Mouse (Mus musculus) intestine, embryonic 16.5 days (tissue): Measurements from ENCODE around the gene Spryd3. TPM values are rescaled to one million over a fixed set of nuclear protein-coding genes. Genes with fewer than 3 reads are reported as not detected.

Experiments
- ATAC-seq: fragments of 200-750 bp; cut with Nextera tagmentation; 2 replicates; pipeline ENCODE4 v1.8.0; 2017; ENCODE audit warnings: moderate TSS enrichment, moderate library complexity
- H3K27ac ChIP-seq: fragments of 300-500 bp; sonication (generic); 2 replicates; pipeline ENCODE4 v1.5.1; 2014; ENCODE audit warnings: mild to moderate bottlenecking, low read length
- H3K27me3 ChIP-seq: fragments of 300-500 bp; sonication (generic); replicated peaks from 2 replicates; pipeline ENCODE4 v1.6.1; 2014; ENCODE audit warnings: low read length, control low read depth, mixed read lengths; ENCODE audit not compliant: control insufficient read depth, insufficient read depth
- H3K36me3 ChIP-seq: fragments of 300-500 bp; sonication (generic); 2 replicates; pipeline ENCODE4 v1.6.1; 2014; ENCODE audit warnings: low read length, control low read depth; ENCODE audit not compliant: control insufficient read depth, insufficient read depth
- H3K4me1 ChIP-seq: fragments of 300-500 bp; sonication (generic); 2 replicates; pipeline ENCODE4 v1.6.1; 2014; ENCODE audit warnings: low read length, control low read depth, mixed read lengths; ENCODE audit not compliant: control insufficient read depth, insufficient read depth
- H3K4me2 ChIP-seq: fragments of 300-500 bp; sonication (generic); 2 replicates; pipeline ENCODE4 v1.6.1; 2014; ENCODE audit warnings: low read depth, low read length, control low read depth
- H3K4me3 ChIP-seq: fragments of 300-500 bp; sonication (generic); 2 replicates; pipeline ENCODE4 v1.5.1; 2014; ENCODE audit warnings: mild to moderate bottlenecking, low read length
- H3K9ac ChIP-seq: fragments of 300-500 bp; sonication (generic); 2 replicates; pipeline ENCODE4 v1.6.1; 2014; ENCODE audit warnings: low read depth, low read length
- H3K9me3 ChIP-seq: fragments of 300-500 bp; sonication (generic); 2 replicates; pipeline ENCODE4 v1.6.1; 2016; ENCODE audit warnings: low read length, control low read depth; ENCODE audit not compliant: control insufficient read depth
- WGBS: fragments of 180-500 bp; shearing (Covaris S2); extraction: QIAGEN DNeasy Blood & Tissue Kit; methylation state at CpG from one replicate; pipeline ENCODE4 v1.1.7; 2014; 5-methylcytosine and 5-hydroxymethylcytosine counted together
- polyA plus RNA-seq: library from polyadenylated mRNA; unstranded; fragments of >200 nt; fragmentation: Nextera tagmentation; extraction: Ambion mirVana; gene quantifications from 2 replicates; pipeline ENCODE4 v1.2.1, GENCODE M21; 2015

Gene Spryd3
- polyA plus RNA-seq, 1 experiment from 2014 or later: 27.5 TPM

GRCm38 (mm10) chr15:102150301-102151135 is 14.5 kb upstream of the Spryd3 start, which contains the start of gene Soat2:
TSS of gene Soat2 (plus strand) at chr15:102150526.
- H3K4me2 ChIP-seq: peak within 1 kb of the TSS; percentile 47
- H3K9ac ChIP-seq: peak within 1 kb of the TSS; percentile 68
- peak; percentile 85 for ATAC-seq

GRCm38 (mm10) chr15:102149561-102149960 is 13.5 kb upstream of the Spryd3 start:
- 51% methylated on average over 4 of the region's 4 CpGs for WGBS
- Histone ChIP-seq H3K4me1 (peaks cover 22% of the 10 kb centered on the region), H3K9me3 (no peaks in the 10 kb centered on the region), H3K27me3 (peaks cover 9% of the 10 kb centered on the region), H3K9ac (no peak overlapping the region), H3K4me2 (0 out of 2 replicates have a peak overlapping the region, but pooled peaks have one; percentile 47), H3K27ac (peak overlapping the region; percentile 95), H3K4me3 (no peak overlapping the region), H3K36me3 (no peaks in the 10 kb centered on the region)
- ATAC-seq: peak; percentile 30; the same call in 1 of the 2 replicates

More at GRCm38 (mm10) chr15:102150301-102151135, 14.5 kb upstream of the Spryd3 start, which contains the start of gene Soat2:
- Histone ChIP-seq H3K36me3 (no peaks in the 10 kb centered on the region), H3K9me3 (no peaks in the 10 kb centered on the region), H3K27me3 (no peaks in the 10 kb centered on the region; the same call in 1 of the 2 replicates), H3K27ac (peak within 1 kb of the TSS; percentile 95), H3K4me1 (peaks cover 20% of the 10 kb centered on the region), H3K4me3 (peak within 1 kb of the TSS; percentile 45)
- WGBS: 30% methylated on average over 20 of the region's 20 CpGs

GRCm38 (mm10) chr15:102147674-102148402 is 11.8 kb upstream of the Spryd3 start:
- Histone ChIP-seq H3K27ac (no peak overlapping the region), H3K27me3 (peaks cover 14% of the 10 kb centered on the region), H3K4me1 (peaks cover 32% of the 10 kb centered on the region), H3K9ac (peak overlapping the region; percentile 17; the same call in 1 of the 2 replicates), H3K36me3 (no peaks in the 10 kb centered on the region), H3K4me3 (no peak overlapping the region), H3K9me3 (no peaks in the 10 kb centered on the region), H3K4me2 (no peak overlapping the region)
- WGBS: 63% methylated on average over 16 of the region's 16 CpGs
- ATAC-seq: no peak

- H3K9ac ChIP-seq: no peak overlapping the region
- H3K4me2 ChIP-seq: no peak overlapping the region
- H3K27me3 ChIP-seq: peaks cover 14% of the 10 kb centered on the region
- H3K4me3 ChIP-seq: no peak overlapping the region
- H3K27ac ChIP-seq: no peak overlapping the region
- WGBS: 11% methylated on average over 1 of the region's 1 CpGs
- no peaks in the 10 kb centered on the region for H3K36me3 ChIP-seq
- no peaks in the 10 kb centered on the region for H3K9me3 ChIP-seq
- H3K4me1 ChIP-seq: peaks cover 30% of the 10 kb centered on the region
- ATAC-seq: no peak
These were observed 10.8 kb upstream of the Spryd3 start for GRCm38 (mm10) chr15:102146882-102147281.

DNA sequence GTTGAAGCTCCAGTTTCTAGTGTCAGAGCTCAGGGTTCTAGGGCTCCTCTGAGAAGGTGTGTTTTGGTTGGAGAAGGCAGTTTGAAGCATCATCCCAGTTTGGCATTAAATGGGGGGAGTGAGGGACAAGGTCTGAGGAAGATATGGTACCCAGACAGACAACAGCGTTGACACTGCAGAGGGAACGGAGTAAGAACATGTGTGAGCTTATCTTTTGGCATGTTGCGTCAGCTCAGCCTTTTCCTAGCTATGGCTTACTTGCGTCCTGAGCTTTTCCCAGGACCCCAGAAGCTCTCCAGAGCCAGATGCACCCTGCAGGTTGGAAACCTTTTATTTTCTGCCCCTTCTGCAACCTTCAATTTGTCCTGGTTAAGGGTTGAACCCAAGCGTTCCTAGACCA is 10.1 kb upstream of the Spryd3 start:
- H3K27me3 ChIP-seq: peaks cover 14% of the 10 kb centered on the region
- no peaks in the 10 kb centered on the region for H3K36me3 ChIP-seq
- no peaks in the 10 kb centered on the region for H3K9me3 ChIP-seq
- H3K4me2 ChIP-seq: no peak overlapping the region
- H3K27ac ChIP-seq: no peak overlapping the region
- H3K9ac ChIP-seq: no peak overlapping the region
- ATAC-seq: no peak
- 87% methylated on average over 5 of the region's 5 CpGs for WGBS
- H3K4me1 ChIP-seq: peaks cover 30% of the 10 kb centered on the region
- H3K4me3 ChIP-seq: no peak overlapping the region

DNA sequence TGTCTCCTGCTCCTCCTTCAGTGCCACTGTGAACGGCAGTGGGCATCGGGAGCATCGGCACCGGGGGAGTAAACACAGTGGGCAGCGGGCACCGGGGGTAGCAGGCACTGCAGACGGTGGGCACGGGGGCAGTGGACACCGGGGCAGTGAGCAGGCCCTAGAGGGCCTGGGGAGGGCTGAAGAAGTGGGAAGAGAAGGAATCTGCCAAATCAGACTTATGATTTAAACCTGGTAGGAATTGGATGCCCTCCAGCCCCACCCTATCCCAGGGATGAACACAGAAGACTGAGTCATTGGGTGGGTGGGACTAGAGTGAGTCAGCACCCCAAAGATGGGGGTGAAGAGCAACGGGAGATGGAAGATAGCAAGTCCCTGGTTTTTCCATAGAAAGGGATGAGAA is 9.3 kb upstream of the Spryd3 start:
- peaks cover 27% of the 10 kb centered on the region for H3K4me1 ChIP-seq
- no peak overlapping the region for H3K9ac ChIP-seq
- no peak for ATAC-seq
- H3K4me3 ChIP-seq: no peak overlapping the region
- WGBS: 82% methylated on average over 10 of the region's 10 CpGs
- peaks cover 14% of the 10 kb centered on the region for H3K27me3 ChIP-seq
- H3K27ac ChIP-seq: no peak overlapping the region
- H3K9me3 ChIP-seq: no peaks in the 10 kb centered on the region
- H3K36me3 ChIP-seq: no peaks in the 10 kb centered on the region
- H3K4me2 ChIP-seq: no peak overlapping the region

DNA sequence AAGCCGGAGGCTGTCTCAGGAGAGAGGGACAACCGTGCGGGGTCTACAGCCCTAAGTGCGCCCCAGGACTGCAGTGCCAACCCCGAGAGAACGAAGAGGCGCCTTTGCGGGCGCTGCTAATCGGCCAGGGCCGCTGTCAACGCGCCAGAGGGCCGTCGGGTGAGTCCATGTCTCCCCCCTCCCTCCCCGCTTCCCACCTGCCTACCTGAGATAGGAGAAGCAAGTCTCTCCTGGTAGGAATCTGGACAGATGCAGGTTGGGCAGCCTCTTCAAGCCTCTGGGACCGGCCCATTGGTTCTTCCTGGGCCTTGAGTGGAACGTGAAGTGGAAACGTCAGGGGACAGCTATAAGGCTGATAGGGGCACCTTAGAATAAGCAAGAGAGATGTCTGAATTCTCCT is 8.7 kb upstream of the Spryd3 start:
- peak overlapping the region; percentile 52 for H3K9ac ChIP-seq
- no peak overlapping the region for H3K27ac ChIP-seq
- H3K4me3 ChIP-seq: peak overlapping the region; percentile 18
- H3K9me3 ChIP-seq: no peaks in the 10 kb centered on the region
- H3K27me3 ChIP-seq: peaks cover 14% of the 10 kb centered on the region
- H3K4me1 ChIP-seq: peaks cover 24% of the 10 kb centered on the region
- no peaks in the 10 kb centered on the region for H3K36me3 ChIP-seq
- WGBS: 26% methylated on average over 19 of the region's 19 CpGs
- no peak for ATAC-seq
- H3K4me2 ChIP-seq: peak overlapping the region; percentile 11

DNA sequence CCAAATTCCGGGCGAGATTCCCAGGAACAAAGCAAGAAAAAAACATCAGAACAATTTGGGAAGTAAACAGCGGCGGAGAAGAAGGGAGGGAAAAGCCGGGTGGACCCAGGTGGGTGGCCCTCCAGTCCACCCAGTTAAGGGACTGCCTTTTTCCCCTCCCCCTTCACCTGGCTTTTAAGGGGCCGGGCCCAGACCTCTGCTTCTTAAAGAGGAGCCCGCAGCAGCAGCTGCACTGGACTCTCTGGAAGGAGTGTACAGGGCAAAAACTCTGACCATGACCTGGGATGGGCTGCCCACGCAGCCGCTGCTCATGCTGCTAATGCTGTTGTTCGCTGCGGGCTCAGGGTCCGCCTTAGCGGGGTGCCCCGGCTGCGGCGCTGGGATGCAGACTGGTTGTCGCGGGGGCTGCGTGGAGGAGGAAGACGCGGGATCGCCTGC is 8.3 kb upstream of the Spryd3 start, which contains the start of gene Igfbp6:
Gene Igfbp6 (plus strand): TSS at position 89 of the 438 bp plus-strand sequence.
- H3K36me3 ChIP-seq: no peaks in the 10 kb centered on the region
- H3K4me1 ChIP-seq: peaks cover 20% of the 10 kb centered on the region; the same call in 1 of the 2 replicates
- no peak within 1 kb of the TSS for H3K27ac ChIP-seq
- H3K27me3 ChIP-seq: peaks cover 14% of the 10 kb centered on the region
- peak within 1 kb of the TSS; percentile 18 for H3K4me3 ChIP-seq
- H3K4me2 ChIP-seq: peak within 1 kb of the TSS; percentile 11
- ATAC-seq: no peak
- H3K9ac ChIP-seq: peak within 1 kb of the TSS; percentile 52
- H3K9me3 ChIP-seq: no peaks in the 10 kb centered on the region
- WGBS: 13% methylated on average over 22 of the region's 22 CpGs
